Mouse (Mus musculus): Measurements from ENCODE around the gene Asprv1.

DNA sequence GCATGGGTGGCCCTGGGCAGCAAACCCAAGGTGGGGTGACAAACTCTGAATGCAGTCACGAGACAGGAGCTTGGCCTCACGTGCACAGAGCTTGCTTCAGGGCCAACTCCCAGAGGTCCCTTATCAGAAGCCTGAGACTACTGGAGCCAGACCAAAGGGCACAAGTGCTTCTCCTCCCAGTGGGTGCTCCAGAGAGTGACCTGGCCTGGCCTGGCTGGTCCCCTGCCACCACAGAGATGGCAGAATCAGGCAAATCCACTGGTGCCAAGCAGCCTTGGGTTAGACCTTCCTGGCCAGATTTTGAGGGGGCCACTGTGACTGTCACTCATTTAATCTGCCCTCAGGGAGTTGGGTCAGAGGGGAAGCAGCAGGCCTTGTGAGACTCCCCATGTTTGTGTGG, 8.5 kb downstream of the Asprv1 start:
- peak; percentile 50; the same call in 1 of the 2 replicates for TF ChIP-seq POLR2A (IDR thresholded peaks at IDR 0.05; ENCODE audit: borderline replicate concordance, control insufficient read depth, low read depth, low read length)
- no peak for TF ChIP-seq CTCF (IDR thresholded peaks at IDR 0.05; ENCODE audit: control insufficient read depth, insufficient read depth, low read length)

Data from bone marrow, adult 2 months (tissue).